Mouse (Mus musculus) urinary bladder, postnatal 36 days (tissue): Measurements from ENCODE around the gene Zic5.
"Not testable (repeated sequence)": the region's sequence is repeated elsewhere in the genome, so short reads cannot be mapped to it uniquely, and the experiment has no call there.

Experiments
- DNase-seq, 2 experiments: peaks; one replicate each; pipeline ENCODE4 v3.0.0; 2022; ENCODE audit warnings: low spot score in 2 of 2, mixed read lengths in 1 of 2

Gene Zic5

GRCm38 (mm10) chr14:122464351-122464762, 1.1 kb downstream of the Zic5 start:
- no peak for DNase-seq

GRCm38 (mm10) chr14:122463734-122464341, 1.6 kb downstream of the Zic5 start:
- DNase-seq, result not testable (repeated sequence)

GRCm38 (mm10) chr14:122463080-122463691, 2.3 kb downstream of the Zic5 start:
- DNase-seq, result no peak

GRCm38 (mm10) chr14:122462689-122463079, 2.8 kb downstream of the Zic5 start:
- DNase-seq, result no peak

- DNase-seq, result no peak
Observed at GRCm38 (mm10) chr14:122461966-122462365, 3.5 kb downstream of the Zic5 start.

- no peak for DNase-seq
Observed at GRCm38 (mm10) chr14:122461500-122461899, 4.0 kb downstream of the Zic5 start.

- DNase-seq, result no peak
Observed at GRCm38 (mm10) chr14:122460226-122460625, 5.3 kb downstream of the Zic5 start.

GRCm38 (mm10) chr14:122459776-122460175, 5.7 kb downstream of the Zic5 start:
- no peak for DNase-seq

- DNase-seq, result not testable (repeated sequence)
Observed at GRCm38 (mm10) chr14:122459332-122459731, 6.1 kb downstream of the Zic5 start.

GRCm38 (mm10) chr14:122455562-122455958, 9.9 kb downstream of the Zic5 start:
- DNase-seq, result no peak

- no peak for DNase-seq
Observed at GRCm38 (mm10) chr14:122454901-122455561, 10.4 kb downstream of the Zic5 start.

GRCm38 (mm10) chr14:122453996-122454738, 11.3 kb downstream of the Zic5 start:
- DNase-seq, result no peak

GRCm38 (mm10) chr14:122453388-122453995, 12.0 kb downstream of the Zic5 start:
- no peak for DNase-seq

GRCm38 (mm10) chr14:122452701-122453387, 12.6 kb downstream of the Zic5 start:
- DNase-seq, result no peak

GRCm38 (mm10) chr14:122451551-122452145, 13.8 kb downstream of the Zic5 start:
- DNase-seq, result no peak

- DNase-seq, result no peak
Observed at GRCm38 (mm10) chr14:122450496-122451382, 14.7 kb downstream of the Zic5 start, which contains the start of gene Gm5089. Gene Gm5089 (minus strand): TSS chr14:122451115.

- no peak for DNase-seq
Observed at GRCm38 (mm10) chr14:122449601-122450495, 15.6 kb downstream of the Zic5 start.

- DNase-seq, result no peak
Observed at GRCm38 (mm10) chr14:122436850-122437249, 28.6 kb downstream of the Zic5 start.

- DNase-seq, result no peak
Observed at GRCm38 (mm10) chr14:122434039-122434438, 31.4 kb downstream of the Zic5 start.
